Mouse (Mus musculus) small intestine, adult 2 months (tissue): ENCODE measurements around the gene Nckap5. TPM values are rescaled to one million over a fixed set of nuclear protein-coding genes. Genes with fewer than 3 reads are reported as not detected.

Source experiments
- H3K27ac ChIP-seq: fragments of 200-500 bp; 2 replicates; pipeline ENCODE4 v1.5.1; 2012; ENCODE audit warnings: low read depth, low read length, control low read depth, inconsistent platforms; ENCODE audit not compliant: insufficient read depth
- H3K27me3 ChIP-seq: fragments of 200-500 bp; 2 replicates; pipeline ENCODE4 v1.6.1; 2012; ENCODE audit warnings: mild to moderate bottlenecking, moderate library complexity, low read length, inconsistent platforms; ENCODE audit not compliant: control insufficient read depth, insufficient read depth
- H3K36me3 ChIP-seq: fragments of 200-500 bp; 2 replicates; pipeline ENCODE4 v1.6.1; 2012; ENCODE audit warnings: mild to moderate bottlenecking, low read length, control low read depth, inconsistent platforms; ENCODE audit not compliant: control insufficient read depth, insufficient read depth
- H3K4me1 ChIP-seq: fragments of 200-500 bp; 2 replicates; pipeline ENCODE4 v1.6.1; 2012; ENCODE audit warnings: low read length, inconsistent platforms, mixed read lengths; ENCODE audit not compliant: control insufficient read depth, insufficient read depth, insufficient read length
- H3K4me3 ChIP-seq: fragments of 200-500 bp; 2 replicates; pipeline ENCODE4 v1.5.1; 2012; ENCODE audit warnings: low read depth, mild to moderate bottlenecking, control low read depth, inconsistent platforms, low read length, moderate library complexity
- CTCF ChIP-seq: fragments of 200-500 bp; IDR thresholded peaks from 2 replicates; pipeline ENCODE4 v1.5.1; 2012; ENCODE audit warnings: low read depth, mild to moderate bottlenecking, control low read depth, inconsistent platforms, low read length, moderate library complexity, mixed read lengths; ENCODE audit not compliant: insufficient replicate concordance, insufficient read length; ENCODE audit errors: extremely low read depth
- POLR2A ChIP-seq: fragments of 200-500 bp; IDR thresholded peaks from 2 replicates; pipeline ENCODE4 v1.6.1; 2012; ENCODE audit warnings: low read depth, mild to moderate bottlenecking, control low read depth, inconsistent platforms, low read length, moderate library complexity
- WGBS: fragments of 180-500 bp; shearing (Covaris S2); methylation state at CpG from one replicate; pipeline ENCODE4 v1.1.7; 2018; 5-methylcytosine and 5-hydroxymethylcytosine counted together
- polyA plus RNA-seq: library from polyadenylated mRNA; depleted of rRNA; stranded (reverse); fragments of >200 nt; gene quantifications from 2 replicates; pipeline ENCODE4 v1.2.3, GENCODE M21; 2012

The Nckap5 gene
- polyA plus RNA-seq, 1 experiment = 8.5 TPM

DNA sequence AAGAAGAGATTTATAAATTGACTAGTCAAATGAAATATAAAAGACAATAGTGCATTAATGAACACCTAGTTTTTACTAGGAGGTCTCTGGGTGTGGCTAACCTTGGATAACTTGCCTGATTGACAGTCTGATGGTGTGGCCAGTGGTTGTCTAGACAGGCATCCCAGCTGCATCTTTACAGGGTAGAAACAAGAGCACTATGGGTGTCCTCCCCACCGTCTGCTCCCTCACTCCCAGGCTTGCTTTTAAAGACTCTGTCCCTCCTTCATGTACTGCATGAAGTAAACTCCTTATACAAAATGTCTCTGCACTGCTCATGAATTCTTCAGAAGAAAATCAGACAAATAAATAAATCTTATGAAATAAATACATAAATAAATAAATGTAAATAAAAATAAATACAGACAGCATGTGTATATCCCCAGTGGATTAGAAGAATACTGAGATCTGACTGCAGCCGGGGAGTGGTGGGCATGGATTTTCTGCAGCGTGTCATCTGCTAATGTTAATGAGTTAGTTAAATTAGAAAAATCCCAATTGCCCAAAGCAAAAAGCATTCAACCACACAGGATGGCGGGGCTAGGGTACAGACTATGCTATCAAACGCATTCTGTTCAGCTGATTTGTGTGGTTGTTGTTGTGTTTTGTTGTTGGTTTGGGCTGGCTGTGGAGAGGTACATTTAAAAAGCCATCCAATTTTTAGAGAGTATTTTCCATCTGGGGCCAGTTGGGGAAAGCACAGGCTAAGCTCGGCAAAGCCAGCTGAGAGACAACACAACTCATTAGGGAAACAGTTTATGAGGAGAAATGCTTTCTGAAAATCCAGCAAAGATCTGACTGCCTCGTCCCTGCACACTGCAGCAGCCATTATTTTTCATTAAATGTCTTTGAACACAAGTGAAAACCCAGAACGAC is 130.3 kb downstream of the Nckap5 start:
- H3K27ac ChIP-seq = no peak overlapping the region
- no peak for TF ChIP-seq POLR2A
- no peak for TF ChIP-seq CTCF
- no peak overlapping the region for H3K4me3 ChIP-seq
- 83% methylated on average over 8 of the region's 8 CpGs for WGBS
- no peaks in the 10 kb centered on the region for H3K4me1 ChIP-seq
- no peaks in the 10 kb centered on the region for H3K27me3 ChIP-seq
- H3K36me3 ChIP-seq = no peaks in the 10 kb centered on the region

GRCm38 (mm10) chr1:126693585-126693984 is 137.0 kb downstream of the Nckap5 start:
- H3K27me3 ChIP-seq = no peaks in the 10 kb centered on the region
- no peaks in the 10 kb centered on the region for H3K4me1 ChIP-seq
- TF ChIP-seq CTCF = no peak
- WGBS = 86% methylated on average over 7 of the region's 7 CpGs
- H3K4me3 ChIP-seq = no peak overlapping the region
- no peaks in the 10 kb centered on the region; the same call in none of the 2 replicates for H3K36me3 ChIP-seq
- no peak overlapping the region for H3K27ac ChIP-seq

DNA sequence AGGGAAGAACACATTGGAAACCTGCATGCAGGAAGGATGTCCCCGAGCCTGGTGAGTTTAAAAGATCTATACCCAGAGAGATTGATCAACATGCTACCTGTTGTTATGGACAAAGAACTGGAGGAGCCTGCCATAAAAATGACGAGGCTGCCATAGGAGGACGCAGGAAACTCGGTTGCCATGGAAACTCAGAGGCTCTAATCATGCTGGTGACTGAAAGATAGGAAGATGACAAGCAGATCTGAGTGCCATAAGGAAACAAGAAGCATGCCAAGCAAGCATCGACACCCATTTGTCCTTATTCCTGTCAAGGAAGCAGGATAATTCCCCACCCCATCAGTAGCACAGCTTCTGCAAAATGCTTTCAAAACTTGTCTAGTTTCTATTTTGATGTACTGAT is 142.0 kb downstream of the Nckap5 start:
- 46% methylated on average over 5 of the region's 5 CpGs for WGBS
- Histone ChIP-seq H3K36me3 (no peaks in the 10 kb centered on the region; the same call in 1 of the 2 replicates), H3K4me3 (no peak overlapping the region), H3K27me3 (no peaks in the 10 kb centered on the region), H3K4me1 (peaks cover 2% of the 10 kb centered on the region; the same call in 1 of the 2 replicates), H3K27ac (no peak overlapping the region)
- TF ChIP-seq CTCF = no peak
- TF ChIP-seq POLR2A = no peak

DNA sequence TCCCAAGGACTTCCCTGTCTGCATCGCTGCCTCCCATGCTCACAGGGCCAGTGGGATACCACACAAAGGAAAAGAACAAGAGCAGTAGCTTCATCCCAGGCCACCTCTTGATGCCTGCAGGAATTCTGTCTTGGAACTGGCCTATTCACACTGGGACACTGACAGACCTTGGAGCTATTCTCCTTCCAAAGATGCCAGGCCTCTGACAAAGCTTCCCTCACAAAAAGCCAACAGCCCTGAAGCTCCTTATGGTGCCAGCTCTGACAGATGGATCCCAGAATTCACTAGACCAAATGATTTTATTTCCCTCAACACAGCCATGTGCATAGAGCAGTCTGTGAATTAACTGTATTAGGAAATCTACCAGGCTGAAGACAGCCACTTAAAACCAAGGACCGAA is 143.9 kb downstream of the Nckap5 start:
- no peak overlapping the region for H3K4me3 ChIP-seq
- 98% methylated on average over 2 of the region's 2 CpGs for WGBS
- no peak overlapping the region for H3K27ac ChIP-seq
- TF ChIP-seq CTCF (no peak), POLR2A (no peak)
- H3K27me3 ChIP-seq = no peaks in the 10 kb centered on the region
- peaks cover 2% of the 10 kb centered on the region; the same call in 1 of the 2 replicates for H3K4me1 ChIP-seq
- H3K36me3 ChIP-seq = no peaks in the 10 kb centered on the region

- no peaks in the 10 kb centered on the region for H3K36me3 ChIP-seq
- no peak overlapping the region for H3K27ac ChIP-seq
- 14% methylated on average over 11 of the region's 11 CpGs for WGBS
- H3K27me3 ChIP-seq = no peaks in the 10 kb centered on the region
- TF ChIP-seq POLR2A = no peak
- no peak for TF ChIP-seq CTCF
- no peak overlapping the region for H3K4me3 ChIP-seq
- H3K4me1 ChIP-seq = peaks cover 10% of the 10 kb centered on the region; the same call in 1 of the 2 replicates
Observed at GRCm38 (mm10) chr1:126683621-126684445, 146.8 kb downstream of the Nckap5 start.

DNA sequence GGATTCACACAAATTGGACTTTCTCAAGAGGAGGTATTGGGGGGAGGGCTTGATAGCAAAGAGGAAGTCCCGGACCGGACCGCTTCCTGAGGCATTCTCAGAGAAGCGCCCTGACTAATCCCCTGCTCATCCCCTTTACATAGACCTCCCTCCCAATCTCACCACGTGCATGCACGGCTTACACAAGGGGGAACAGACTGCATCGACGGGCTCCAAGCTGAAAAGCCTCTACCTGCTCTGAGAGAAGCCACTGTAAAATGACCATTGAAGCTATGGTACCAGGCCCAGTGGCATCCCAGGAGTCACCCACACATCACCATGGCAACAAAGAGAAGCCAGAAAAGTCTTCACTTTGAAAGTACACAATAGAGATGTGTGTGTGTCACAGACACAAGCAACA is 148.8 kb downstream of the Nckap5 start:
- Histone ChIP-seq H3K27ac (no peak overlapping the region), H3K4me3 (no peak overlapping the region), H3K27me3 (no peaks in the 10 kb centered on the region), H3K4me1 (peaks cover 11% of the 10 kb centered on the region; the same call in 1 of the 2 replicates), H3K36me3 (no peaks in the 10 kb centered on the region)
- 72% methylated on average over 8 of the region's 8 CpGs for WGBS
- no peak for TF ChIP-seq CTCF
- no peak for TF ChIP-seq POLR2A

DNA sequence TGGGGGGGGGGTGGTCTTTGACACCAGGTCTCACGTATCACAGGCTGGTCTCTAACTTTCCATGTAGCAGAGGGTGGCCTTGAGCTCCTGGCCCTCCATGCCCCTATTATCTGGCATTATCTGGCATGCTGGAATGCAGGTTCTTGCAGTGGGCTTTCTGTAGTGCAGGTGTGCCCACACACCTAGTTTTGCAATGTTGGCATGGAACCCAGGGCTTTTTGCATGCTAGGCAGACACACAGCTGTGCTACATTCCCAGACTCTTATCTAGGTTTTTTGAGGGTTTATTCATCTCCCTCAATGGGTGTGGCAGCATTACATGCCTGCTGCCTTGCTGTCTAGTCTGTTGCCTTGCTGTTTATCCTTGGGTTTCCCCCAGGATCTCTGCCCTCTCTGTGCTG is 151.3 kb downstream of the Nckap5 start:
- H3K27ac ChIP-seq = no peak overlapping the region
- H3K4me1 ChIP-seq = peaks cover 26% of the 10 kb centered on the region; the same call in 1 of the 2 replicates
- no peak overlapping the region for H3K4me3 ChIP-seq
- TF ChIP-seq CTCF = no peak
- no peak for TF ChIP-seq POLR2A
- 67% methylated on average over 1 of the region's 1 CpGs for WGBS
- H3K27me3 ChIP-seq = no peaks in the 10 kb centered on the region
- H3K36me3 ChIP-seq = no peaks in the 10 kb centered on the region
